Mouse (Mus musculus): ENCODE measurements at regions not wholly inside any gene's neighbourhood (a gene's known extent, or its start where the extent isn't known, plus 50 kb on each side); places are given as distances from the start of the nearest gene placed in this dataset.
"Not testable (repeated sequence)": the region's sequence is repeated elsewhere in the genome, so short reads cannot be mapped to it uniquely, and the experiment has no call there.

- DNase-seq (ENCODE audit: extremely low spot score in 1 of 2, low spot score in 1 of 2), result no peak
Observed at GRCm38 (mm10) chr7:82047456-82047855, 55.4 kb upstream of the Bnc1 start.

DNA sequence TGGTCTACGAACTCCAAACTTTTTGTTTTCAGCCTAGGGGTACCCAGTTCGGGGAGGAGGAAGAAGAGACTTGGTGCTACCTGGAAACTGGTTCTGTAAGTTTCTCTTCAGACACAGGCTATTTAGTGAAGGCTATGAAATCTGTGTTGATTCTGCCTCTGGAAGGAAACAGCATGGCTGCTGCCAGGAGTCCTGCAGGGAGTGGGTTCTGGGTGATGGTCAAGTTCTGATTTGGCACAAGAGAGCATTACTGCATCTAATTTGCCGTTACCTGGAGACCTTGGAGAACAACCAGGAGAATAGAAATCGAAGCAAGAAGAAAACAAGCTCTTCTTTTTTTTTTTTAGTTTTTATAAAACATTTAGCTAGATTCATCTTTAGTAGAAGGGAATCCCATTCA, 61.3 kb upstream of the Bnc1 start:
- no peak for DNase-seq (ENCODE audit: extremely low spot score in 1 of 2, low spot score in 1 of 2)

GRCm38 (mm10) chr7:82056551-82057230, 64.6 kb upstream of the Bnc1 start:
- DNase-seq (ENCODE audit: extremely low spot score in 1 of 2, low spot score in 1 of 2), result no peak

GRCm38 (mm10) chr7:82063407-82063806, 71.3 kb upstream of the Bnc1 start:
- DNase-seq (ENCODE audit: extremely low spot score in 1 of 2, low spot score in 1 of 2), result no peak

DNA sequence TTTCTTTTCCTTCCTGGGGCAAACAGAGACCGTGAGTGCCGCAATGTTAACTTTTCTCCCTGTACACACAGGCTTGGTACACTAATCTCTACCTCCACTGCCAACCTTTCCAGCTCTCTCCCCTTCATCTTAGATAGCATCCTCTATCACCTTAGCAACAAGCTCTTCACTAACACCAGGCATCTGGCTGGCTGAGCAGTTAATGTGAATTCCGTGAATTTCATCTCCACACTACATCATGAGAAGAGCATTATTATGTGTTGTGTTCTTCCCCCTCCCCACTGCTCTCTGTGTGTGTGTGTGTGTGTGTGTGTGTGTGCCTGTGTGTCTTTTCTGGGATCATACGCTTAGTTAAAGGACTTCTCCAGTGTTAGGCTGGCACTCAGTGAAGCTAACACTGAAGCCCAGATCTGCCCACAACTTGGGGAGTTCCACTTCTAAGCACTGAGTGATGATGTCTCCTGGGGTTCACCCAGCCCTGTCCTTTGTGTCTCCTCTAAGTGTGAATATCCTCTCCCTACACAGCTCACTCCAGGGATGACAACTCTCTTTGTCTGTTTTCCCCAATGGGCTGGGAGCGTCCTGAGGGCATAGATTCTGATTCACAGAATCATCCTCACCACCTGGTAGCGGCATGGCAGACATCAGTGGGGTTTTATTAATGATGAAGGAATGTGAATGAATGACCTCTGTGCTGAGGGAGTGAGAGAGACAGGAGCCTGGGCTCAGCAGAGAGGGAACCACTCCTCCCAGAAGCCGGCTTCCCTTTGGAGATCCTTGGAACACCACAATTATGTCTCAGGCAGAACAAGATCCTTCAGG, 77.7 kb upstream of the Bnc1 start:
- no peak for DNase-seq (ENCODE audit: extremely low spot score in 1 of 2, low spot score in 1 of 2)

- no peak for DNase-seq (ENCODE audit: extremely low spot score in 1 of 2, low spot score in 1 of 2)
Observed at GRCm38 (mm10) chr7:82070946-82071727, 79.0 kb upstream of the Bnc1 start.

DNA sequence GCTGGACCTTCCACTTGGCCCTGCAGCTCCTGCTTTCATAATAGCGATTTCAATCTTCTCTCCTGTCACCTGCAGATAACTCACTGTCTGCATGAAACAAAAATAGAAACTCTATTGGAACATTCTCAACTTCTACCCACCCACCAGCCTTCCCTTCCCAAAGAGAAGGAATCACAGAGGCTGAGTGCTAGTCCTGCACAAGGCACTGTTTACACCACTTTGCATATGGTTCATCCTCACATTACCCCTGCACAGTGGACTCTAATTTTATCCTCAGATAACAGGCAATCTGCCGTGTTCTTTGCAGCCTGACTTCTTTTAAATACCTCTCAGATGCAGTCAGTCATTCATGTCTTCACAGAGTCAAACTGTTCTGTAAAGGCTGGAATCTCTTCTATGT, 83.3 kb upstream of the Bnc1 start:
- no peak for DNase-seq (ENCODE audit: extremely low spot score in 1 of 2, low spot score in 1 of 2)

- no peak for DNase-seq (ENCODE audit: extremely low spot score in 1 of 2, low spot score in 1 of 2)
Observed at GRCm38 (mm10) chr7:82081851-82082250, 89.8 kb upstream of the Bnc1 start.

DNA sequence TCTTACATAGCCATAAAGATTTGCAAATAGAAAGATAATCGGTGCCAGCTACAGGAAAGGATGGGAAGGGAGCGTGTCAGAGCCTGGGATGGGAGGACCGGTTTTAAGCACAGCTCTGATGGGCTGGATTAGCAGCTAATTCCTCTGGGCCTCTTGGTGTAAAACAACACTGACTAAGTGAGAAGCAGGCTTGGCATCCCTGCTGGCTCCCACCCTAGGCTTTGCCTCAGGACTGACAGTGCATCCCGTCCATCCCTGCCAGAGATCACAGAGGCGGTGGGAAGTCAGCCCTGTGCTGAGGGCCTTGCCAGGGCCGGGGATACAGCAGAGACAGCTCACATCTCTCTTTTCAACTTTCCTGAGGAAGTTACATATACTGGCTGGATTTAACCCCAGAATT, 90.8 kb upstream of the Sh3gl3 start:
- DNase-seq (ENCODE audit: extremely low spot score in 1 of 2, low spot score in 1 of 2), result no peak

DNA sequence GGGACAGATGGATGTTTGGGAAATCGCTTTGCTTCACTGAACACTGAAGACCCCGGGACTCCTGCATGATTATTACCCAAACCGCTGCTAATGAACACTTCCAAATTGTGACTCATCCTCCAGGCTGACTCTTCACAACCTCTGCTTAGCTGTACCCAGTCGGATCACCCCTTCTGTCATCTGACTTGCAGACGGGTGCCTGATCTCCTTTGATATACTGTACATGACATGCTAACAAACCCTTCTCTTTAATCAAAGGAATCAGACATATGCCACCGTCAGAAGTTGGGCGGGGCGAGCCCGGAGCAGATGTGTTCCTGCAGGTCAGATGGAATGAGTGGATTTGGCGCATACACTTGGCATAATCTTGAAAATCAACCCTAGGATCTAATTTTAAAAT, 89.2 kb upstream of the Sh3gl3 start:
- no peak for DNase-seq (ENCODE audit: extremely low spot score in 1 of 2, low spot score in 1 of 2)

DNA sequence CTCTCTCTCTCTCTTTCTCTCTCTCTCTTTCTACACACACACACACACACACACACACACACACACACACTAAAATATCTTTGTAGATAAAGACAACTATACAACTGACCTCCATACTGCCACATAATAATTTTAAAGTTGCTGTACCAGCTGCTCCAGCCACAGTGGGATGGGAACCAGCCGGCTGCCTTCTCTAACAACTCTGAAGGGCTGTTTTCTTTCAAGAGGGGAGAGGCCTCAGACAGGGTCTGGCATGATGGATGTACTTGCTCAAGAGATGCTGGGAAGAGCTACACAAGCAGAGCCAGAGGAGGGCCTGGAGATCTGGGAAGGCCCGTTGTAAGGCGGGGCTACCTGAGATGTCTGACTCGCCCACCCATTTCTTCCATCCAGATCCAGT, 88.4 kb upstream of the Sh3gl3 start:
- no peak for DNase-seq (ENCODE audit: extremely low spot score in 1 of 2, low spot score in 1 of 2)

GRCm38 (mm10) chr7:82098136-82098535, 75.5 kb upstream of the Sh3gl3 start:
- no peak for DNase-seq (ENCODE audit: extremely low spot score in 1 of 2, low spot score in 1 of 2)

DNA sequence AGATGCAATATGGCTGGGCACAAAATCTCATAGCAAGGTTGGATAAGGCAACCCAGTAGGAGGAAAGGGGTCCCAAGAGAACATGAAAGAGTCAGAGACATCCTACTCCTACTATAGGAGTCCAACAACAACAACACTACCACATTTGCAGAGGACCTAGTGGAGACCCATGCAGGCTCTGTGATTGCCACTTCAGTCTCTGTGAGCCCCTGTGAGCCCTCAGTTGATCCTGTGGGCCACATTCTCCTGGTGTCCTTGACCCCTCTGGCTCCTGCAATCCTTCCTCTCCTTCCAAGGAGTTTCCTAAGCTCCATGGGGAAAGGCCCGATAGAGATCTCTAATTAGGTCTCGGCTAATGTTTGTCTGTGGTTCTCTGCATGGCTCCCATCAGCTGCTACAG, 72.3 kb upstream of the Sh3gl3 start:
- DNase-seq (ENCODE audit: extremely low spot score in 1 of 2, low spot score in 1 of 2), result no peak

DNA sequence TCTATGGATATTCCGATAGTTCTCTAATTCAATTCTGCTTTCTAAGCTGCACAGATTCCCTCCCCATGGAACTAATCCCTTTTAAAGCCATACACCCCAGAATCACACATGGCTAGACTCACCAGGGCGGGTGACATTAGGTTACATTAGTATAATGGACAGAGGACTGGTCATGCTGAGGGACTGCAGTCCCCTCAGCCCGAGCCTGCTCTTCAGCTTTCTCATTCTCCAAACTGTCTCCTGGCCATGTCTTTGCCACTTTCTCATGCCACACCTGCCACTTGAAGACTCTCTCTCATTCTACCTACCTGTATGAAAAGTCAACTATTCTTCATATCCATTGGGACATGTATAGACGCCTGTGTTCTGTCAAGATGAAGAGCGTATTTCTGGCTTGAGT, 68.0 kb upstream of the Sh3gl3 start:
- DNase-seq (ENCODE audit: extremely low spot score in 1 of 2, low spot score in 1 of 2), result no peak

- DNase-seq (ENCODE audit: extremely low spot score in 1 of 2, low spot score in 1 of 2), result not testable (repeated sequence)
Observed at GRCm38 (mm10) chr7:82109141-82109540, 64.5 kb upstream of the Sh3gl3 start.

GRCm38 (mm10) chr7:82109550-82109949, 64.1 kb upstream of the Sh3gl3 start:
- no peak for DNase-seq (ENCODE audit: extremely low spot score in 1 of 2, low spot score in 1 of 2)

DNA sequence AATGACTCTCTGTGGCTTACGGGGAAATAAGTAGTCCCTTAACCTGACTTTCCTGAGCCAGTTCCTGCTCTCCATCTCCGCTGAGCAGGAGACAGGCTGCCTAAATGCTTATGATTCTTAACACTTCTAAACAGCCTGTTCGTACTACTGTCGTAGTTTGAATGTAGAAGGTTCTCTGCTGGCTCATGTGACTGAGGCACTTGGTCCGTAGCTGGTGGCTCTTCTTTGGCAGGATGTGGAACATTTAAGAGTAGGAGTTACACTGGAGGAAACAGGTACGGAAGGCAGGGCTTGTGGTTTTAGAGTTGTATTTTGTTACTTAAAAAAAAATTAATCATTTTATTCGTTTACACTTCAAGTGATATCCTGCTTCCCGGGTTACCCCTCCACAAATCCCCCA, 63.7 kb upstream of the Sh3gl3 start:
- no peak for DNase-seq (ENCODE audit: extremely low spot score in 1 of 2, low spot score in 1 of 2)

DNA sequence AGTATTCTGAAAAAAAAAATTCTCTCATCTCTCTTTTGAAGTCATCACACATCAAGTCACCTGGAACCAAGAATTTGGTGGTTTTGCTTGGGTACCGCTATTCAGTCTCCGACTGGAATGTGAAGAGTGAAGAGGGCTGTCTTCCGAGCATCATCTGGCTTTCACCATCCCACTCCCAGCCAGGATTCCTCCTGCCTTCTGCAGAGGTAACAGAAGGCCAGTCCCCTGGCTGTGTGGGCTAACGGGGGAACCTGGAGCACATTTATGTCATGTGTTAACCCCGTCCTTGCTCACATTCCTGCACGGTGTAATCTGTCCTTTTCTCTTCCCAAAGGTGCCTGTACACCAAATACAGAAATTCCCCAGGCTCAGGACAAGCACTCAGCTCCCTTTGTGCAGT, 61.6 kb upstream of the Sh3gl3 start:
- no peak for DNase-seq (ENCODE audit: extremely low spot score in 1 of 2, low spot score in 1 of 2)

- DNase-seq (ENCODE audit: extremely low spot score in 1 of 2, low spot score in 1 of 2), result no peak
Observed at GRCm38 (mm10) chr7:82115646-82116045, 58.0 kb upstream of the Sh3gl3 start.

GRCm38 (mm10) chr7:82119266-82119665, 54.4 kb upstream of the Sh3gl3 start:
- DNase-seq (ENCODE audit: extremely low spot score in 1 of 2, low spot score in 1 of 2), result peak; percentile 75 to 92

DNA sequence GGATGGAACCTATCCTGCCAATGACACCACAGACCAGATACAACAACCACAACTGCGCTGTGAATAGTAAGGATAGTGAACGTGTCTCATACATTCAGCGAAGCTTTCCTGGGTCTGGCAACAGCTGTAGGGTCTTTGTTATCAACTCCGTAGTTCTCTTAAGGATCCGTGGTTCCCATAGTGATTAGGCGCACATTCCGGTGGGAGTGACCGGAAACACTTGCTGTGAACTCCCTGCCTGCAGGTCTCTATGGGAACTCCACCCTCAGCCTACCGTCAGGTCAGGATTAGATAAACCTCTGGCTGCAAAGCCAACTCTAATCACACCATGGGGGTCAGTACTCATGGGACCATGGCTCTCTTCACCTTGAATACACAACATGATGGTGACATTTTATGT, 53.8 kb upstream of the Sh3gl3 start:
- no peak for DNase-seq (ENCODE audit: extremely low spot score in 1 of 2, low spot score in 1 of 2)
